Mouse (Mus musculus): ENCODE results near the gene St8sia1.

GRCm38 (mm10) chr6:142941596-142942381, 22.5 kb downstream of the St8sia1 start:
- TF ChIP-seq GATA1 (IDR thresholded peaks at IDR 0.05; ENCODE audit: low read length) (no peak), TAL1 (IDR thresholded peaks at IDR 0.05; ENCODE audit: low read length) (no peak)
